Mouse (Mus musculus) embryo, embryonic 9.5 days (tissue): ENCODE measurements around the gene Ddx55.
"Not testable (repeated sequence)": the region's sequence is repeated elsewhere in the genome, so short reads cannot be mapped to it uniquely, and the experiment has no call there.

Experiments used
- DNase-seq: peaks from one replicate; pipeline ENCODE4 v3.0.0-alpha.2; 2017; ENCODE audit errors: extremely low spot score

Gene Ddx55

GRCm38 (mm10) chr5:124538813-124539792 lies 13.6 kb upstream of the Ddx55 start:
- DNase-seq, result peak; percentile 63

DNA sequence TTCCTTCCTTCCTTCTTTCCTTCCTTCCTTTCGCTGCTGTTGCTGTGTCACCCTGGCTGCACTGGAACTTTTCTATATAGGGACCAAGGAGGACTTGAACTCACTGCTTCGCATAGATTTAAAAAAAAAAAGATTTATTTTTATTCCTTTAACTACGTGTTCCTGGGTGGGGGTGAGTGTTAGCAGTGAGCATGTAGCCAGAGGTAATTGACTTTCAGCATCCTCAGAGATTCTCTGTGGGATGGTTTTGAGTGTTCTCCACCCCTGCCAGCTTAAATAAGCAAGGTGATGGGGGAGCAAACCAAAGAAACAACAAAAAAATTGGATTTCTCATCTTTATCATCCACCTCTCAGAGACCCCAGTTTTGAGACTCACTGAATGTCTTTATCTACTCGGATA lies 12.8 kb upstream of the Ddx55 start:
- no peak for DNase-seq

GRCm38 (mm10) chr5:124540383-124540786 lies 12.3 kb upstream of the Ddx55 start, which contains the start of gene Tmed2:
Gene Tmed2, plus strand, starts transcription at chr5:124540695.
- DNase-seq, result peak; percentile 93

- peak; percentile 50 for DNase-seq
Observed at GRCm38 (mm10) chr5:124540905-124541601, 11.6 kb upstream of the Ddx55 start.

DNA sequence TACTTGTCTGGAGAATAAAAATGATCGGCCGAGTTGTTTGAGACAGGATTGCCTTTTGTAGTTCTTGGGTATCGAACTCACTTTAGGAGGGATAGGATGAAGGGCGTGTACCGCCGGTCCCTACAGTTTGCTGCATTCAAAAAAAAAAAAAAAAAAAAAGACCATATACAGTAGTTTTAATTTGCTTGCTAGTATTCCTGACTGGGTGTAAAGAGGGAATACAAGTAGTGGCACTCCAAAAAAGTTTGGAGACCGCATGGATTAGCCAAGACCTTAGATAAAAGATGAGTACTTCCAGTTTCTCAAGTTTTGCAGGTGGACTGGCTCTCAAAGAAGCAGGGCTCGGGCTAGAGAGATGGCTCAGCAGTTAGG lies 11.1 kb upstream of the Ddx55 start:
- DNase-seq, result no peak

DNA sequence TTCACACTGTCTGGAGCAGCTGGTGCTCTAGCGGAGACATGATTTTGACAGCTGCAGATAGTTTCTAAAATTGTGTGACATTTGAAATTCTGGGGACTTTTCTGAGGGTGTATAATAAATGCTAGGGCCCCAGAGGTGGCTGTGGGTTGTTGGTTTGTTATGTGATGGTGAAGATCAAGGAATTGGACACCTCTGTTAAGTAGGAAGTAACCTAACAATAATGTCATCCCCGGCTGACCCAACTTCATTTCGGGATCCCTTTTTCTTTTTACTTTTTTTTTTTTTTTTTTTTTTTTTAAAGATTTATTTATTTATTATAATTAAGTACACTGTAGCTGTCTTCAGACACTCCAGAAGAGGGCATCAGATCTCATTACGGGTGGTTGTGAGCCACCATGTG lies 1.9 kb upstream of the Ddx55 start:
- not testable (repeated sequence) for DNase-seq

- DNase-seq, result not testable (repeated sequence)
Observed at GRCm38 (mm10) chr5:124551349-124552093, 1.1 kb upstream of the Ddx55 start.

DNA sequence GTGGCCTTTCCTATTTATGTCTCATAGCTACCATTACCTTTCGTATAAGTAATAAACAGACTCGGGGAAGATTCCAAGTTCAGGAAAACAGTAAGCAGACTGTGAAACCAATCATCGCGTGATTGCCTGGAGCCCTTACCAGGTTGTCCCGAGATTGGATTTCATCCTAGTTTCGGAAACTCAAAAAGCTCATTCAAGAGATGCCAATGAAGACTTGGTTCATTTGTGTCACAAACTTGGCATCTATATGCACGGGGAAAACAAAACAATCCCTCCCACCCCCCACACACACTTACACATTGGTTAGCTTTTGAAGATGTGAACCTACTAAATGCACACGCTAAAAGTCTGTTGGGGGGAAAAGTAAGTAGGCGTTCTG lies 581 bp upstream of the Ddx55 start:
- no peak for DNase-seq

GRCm38 (mm10) chr5:124553607-124554006 lies 943 bp downstream of the Ddx55 start:
- no peak for DNase-seq

GRCm38 (mm10) chr5:124555145-124555544 lies 2.5 kb downstream of the Ddx55 start:
- no peak for DNase-seq

- no peak for DNase-seq
Observed at GRCm38 (mm10) chr5:124571068-124571467, 18.4 kb downstream of the Ddx55 start.

DNA sequence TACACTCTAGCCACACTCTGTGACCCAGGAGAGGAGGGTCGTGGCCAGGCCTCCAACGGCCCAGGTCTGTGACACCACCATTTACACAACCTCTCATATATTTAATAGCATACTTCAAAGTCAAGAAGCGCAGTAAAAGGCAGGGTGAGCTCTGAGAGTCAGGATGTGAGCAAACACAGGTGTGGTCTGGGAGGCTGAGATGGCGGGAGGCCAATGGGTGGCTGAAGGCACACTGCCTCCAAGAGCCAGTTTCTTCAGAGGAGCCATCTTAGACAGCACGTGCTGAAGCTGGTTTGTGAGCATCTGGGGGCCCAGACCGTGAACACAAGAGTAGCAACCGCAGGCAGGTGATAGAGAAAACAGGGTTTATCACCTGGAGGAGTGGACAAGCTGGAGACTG lies 22.8 kb downstream of the Ddx55 start:
- DNase-seq, result no peak

GRCm38 (mm10) chr5:124578633-124579317 lies 26.1 kb downstream of the Ddx55 start, which contains the start of the genes Eif2b1 and Gtf2h3:
Gene Eif2b1, minus strand, starts transcription at chr5:124579131.
Gene Gtf2h3, plus strand, starts transcription at chr5:124579140.
- DNase-seq, result peak; percentile 92

GRCm38 (mm10) chr5:124582515-124582914 lies 29.9 kb downstream of the Ddx55 start:
- no peak for DNase-seq

- DNase-seq, result no peak
Observed at GRCm38 (mm10) chr5:124592768-124593167, 40.1 kb downstream of the Ddx55 start.

GRCm38 (mm10) chr5:124598224-124599174 lies 45.8 kb downstream of the Ddx55 start:
- DNase-seq, result peak; percentile 89

DNA sequence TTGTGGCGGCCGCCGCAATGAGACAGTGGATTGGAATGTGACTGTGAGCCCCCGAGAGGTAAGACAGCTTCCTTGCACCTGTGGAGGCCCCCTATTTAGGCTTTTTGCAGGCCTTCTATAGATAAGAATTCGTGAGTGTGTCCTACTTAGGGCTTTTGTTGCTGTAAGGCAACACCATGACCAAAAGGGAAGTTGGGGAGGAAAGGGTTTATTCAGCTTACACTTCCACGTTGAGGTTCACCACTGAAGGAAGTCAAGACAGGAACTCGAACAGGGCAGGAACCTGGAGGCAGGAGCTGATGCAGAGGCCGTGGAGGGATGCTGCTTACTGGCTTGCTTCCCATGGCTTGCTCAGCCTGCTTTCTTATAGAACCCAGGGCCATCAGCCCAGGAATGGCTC lies 47.1 kb downstream of the Ddx55 start:
- not testable (repeated sequence) for DNase-seq

DNA sequence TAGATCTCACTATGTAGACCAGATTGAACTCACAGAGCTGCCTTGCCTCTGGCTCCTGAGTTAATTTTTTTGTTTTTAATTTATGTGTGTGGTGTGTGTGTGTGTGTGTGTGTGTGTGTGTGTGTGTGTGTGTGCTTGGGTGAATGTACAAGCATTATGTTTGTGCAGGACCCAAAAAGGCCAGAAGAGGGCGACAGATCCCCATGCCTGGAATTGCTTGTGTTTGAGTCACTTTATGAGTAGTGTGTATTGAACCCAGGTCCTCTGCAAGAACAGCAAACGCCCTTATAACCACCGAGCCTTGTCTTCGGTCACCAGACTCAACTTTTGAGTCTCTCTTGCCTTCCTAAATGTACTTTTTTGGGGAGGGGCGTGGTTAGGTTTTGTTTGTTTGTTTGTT lies 49.7 kb downstream of the Ddx55 start:
- DNase-seq, result peak; percentile 56

DNA sequence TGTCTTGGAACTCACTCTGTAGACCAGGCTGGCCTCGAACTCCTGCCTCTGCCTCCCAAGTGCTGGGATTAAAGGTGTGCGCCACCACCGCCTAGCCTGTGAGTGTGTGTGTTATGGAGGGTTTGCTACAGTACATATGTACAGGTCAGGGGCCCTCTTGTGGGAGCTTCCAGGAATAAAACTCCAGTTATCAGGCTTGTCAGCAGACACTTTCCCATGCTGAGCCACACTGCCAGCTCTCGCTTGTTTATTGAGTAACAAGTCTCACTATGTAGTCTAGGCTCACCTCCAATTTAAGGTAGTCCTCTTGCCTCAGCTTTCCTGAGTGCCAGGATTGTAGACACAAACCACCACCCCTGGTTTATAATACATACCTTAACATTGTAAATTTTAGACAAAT lies 51.6 kb downstream of the Ddx55 start:
- DNase-seq, result no peak

DNA sequence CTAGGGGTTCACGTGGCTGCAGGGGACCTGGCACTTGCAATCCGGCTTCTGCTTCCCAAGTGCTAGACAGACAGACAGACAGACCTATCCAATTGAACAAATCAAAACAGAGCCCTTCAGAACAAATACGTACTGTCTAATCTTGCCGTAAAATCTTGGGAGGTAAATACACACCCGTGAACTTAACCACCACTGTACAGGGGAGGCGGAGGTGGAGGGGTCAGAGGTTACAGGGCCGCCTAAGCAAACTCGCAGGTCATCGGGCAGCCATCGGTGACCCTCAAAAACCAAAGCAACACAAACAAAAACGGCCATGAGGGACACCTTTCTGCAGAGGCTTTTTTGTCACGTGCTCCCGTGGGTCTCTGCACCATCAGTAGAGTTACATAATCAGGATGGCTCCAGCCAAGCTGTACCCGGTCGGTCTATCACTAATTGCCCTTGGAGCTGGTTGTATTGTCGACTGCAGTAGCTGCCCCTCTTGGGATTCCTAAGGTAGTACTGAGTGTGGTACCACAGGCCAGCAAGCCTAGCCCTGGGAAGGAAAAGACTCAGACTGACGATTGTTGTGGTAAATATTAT lies 52.5 kb downstream of the Ddx55 start:
- no peak for DNase-seq
